Mouse (Mus musculus) heart, adult 10 weeks (tissue): ENCODE measurements around the gene Fbxw27. TPM values are rescaled to one million over a fixed set of nuclear protein-coding genes. Genes with fewer than 3 reads are reported as not detected.

Experiments
- polyA plus RNA-seq: library from polyadenylated mRNA; stranded (reverse); fragments of 350-450 nt; fragmentation: Illumina TruSeq; extraction: RNeasy Lipid Tissue Mini Kit (QIAGEN cat#74804); gene quantifications from one replicate; pipeline ENCODE4 v1.2.3, GENCODE M21; 2014; ENCODE audit warnings: low read depth, low replicate concordance

Gene Fbxw27
- polyA plus RNA-seq = not detected

DNA sequence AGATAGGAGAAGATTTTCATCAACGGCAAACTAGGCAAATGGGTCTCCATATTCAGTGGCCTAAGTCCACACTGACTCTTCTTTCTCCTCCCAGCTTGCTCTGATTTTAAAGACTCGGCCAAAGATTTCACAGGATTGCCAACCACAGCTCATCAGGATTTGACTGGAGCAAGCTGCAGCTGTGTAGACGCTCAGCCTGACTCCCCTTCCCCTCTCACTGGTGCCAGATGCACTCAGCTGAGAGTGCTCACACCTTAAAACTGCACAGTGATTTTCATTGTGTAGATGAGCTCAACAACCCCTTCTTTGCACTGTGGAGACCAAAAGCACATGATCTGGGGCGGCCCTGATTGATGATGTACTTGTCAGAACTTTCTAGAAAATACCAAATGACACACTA is at the start of gene Fbxw27:
Fbxw27 (minus strand) TSS at position 101 of the 400 bp plus-strand sequence.

DNA sequence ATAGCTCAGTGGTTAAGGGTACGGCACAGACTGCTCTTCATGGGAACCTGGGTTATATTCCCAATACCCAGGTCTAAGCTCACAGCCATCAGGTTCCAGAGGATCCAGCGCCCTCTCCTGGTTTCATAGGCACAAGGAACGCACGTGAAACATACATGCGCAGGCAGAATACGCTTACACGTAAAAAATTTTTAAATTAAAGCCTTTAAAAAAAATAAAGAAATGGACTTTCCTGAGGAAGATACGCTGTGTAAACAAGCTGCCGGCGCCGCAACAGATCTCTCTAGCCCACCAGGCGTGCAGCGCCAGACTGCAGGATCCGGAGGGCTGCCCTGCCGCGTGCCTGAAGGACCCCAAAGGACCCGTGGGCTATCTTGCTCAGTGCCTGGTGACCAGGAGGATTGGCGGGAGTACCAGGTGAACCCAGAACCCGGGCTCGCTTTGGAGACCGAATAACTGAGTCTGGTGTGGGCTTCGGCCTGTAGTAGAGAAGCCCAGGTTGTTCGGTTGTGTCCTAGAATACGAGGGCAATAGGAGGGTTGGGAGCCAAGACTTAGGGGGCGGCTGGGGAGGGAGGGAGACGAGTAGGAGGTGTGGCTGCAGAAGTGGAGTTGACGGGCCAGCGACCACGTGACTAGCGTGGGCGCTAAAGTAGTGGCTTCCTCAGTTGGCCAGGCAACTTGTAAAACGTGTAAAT is 42.1 kb upstream of the Fbxw27 start, which contains the start of gene Nme6:
Nme6 (plus strand) TSS at position 359 of the 697 bp plus-strand sequence.

DNA sequence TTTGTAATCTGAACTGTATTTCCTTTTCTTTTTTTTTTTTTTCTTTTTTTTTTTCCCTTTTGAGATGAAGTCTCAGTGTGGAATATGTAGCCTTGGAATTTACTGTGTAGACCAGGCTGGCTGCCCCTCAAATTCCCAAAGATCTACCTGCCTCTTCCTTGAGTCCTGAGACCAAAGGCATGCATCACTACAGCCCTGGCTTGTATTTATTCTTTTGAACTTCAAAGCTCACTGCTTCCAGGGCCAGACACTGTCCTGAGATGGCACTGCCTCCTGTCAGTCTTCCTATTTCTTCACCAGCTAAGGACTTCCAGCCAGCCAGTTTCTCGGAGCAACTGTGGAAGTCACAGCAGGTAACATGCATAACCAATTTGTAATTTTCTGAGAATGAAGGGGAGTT is 21.5 kb upstream of the Fbxw27 start, which contains the start of gene Spink8:
Spink8 (plus strand) TSS at position 301 of the 400 bp plus-strand sequence.

DNA sequence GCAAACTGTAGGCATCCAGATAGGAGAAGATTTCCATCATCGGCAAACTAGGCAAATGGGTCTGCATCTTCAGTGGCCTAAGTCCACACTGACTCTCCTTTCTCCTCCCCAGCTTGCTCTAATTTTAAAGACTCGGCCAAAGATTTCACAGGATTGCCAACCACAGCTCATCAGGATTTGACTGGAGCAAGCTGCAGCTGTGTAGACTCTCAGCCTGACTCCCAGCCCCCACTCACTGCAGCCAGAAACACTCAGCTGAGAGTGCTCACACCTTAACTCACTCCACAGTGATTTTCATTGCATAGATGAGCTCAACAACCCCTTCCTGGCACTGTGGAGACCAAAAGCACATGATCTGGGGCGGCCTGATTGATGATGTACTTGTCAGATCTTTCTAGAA is 44.5 kb downstream of the Fbxw27 start, which contains the start of gene Fbxw26:
Fbxw26 (minus strand) TSS at position 101 of the 400 bp plus-strand sequence.

Other genes with a start within 250 kb of the Fbxw27 start
- not detected for gene Fbxw15, start 222.4 kb downstream of the Fbxw27 start, polyA plus RNA-seq
- not detected for gene Fbxw24, start 164.6 kb downstream of the Fbxw27 start, polyA plus RNA-seq
- not detected for gene Fbxw25, start 126.0 kb downstream of the Fbxw27 start, polyA plus RNA-seq
- gene Fbxw18, start 88.0 kb downstream of the Fbxw27 start, polyA plus RNA-seq = not detected
- gene Fbxw26, start 44.6 kb downstream of the Fbxw27 start, polyA plus RNA-seq = not detected
- not detected for gene Spink8, start 21.6 kb upstream of the Fbxw27 start, polyA plus RNA-seq
- 30.3 TPM for gene Nme6, start 42.1 kb upstream of the Fbxw27 start, polyA plus RNA-seq
- gene Camp, start 58.9 kb upstream of the Fbxw27 start, polyA plus RNA-seq = not detected
- 4.0 TPM for gene Cdc25a, start 84.9 kb upstream of the Fbxw27 start, polyA plus RNA-seq
- 202 TPM for gene Map4, start 140.8 kb upstream of the Fbxw27 start, polyA plus RNA-seq